10 mouse cellular contexts compared by ENCODE assay signal in genomic region chr11:43569595-43569994, GRCm38 (mm10). TPM values are rescaled to one million over a fixed set of nuclear protein-coding genes. Genes with fewer than 3 reads are reported as not detected.
DNase-seq lines count a peak whose midpoint lies in the region; ATAC-seq and TF ChIP-seq lines count a peak whose summit lies in the region.
"Had no signal": no experiment of that assay in that cellular context is flagged by ENCODE, and none has a peak within 500 bp of the region (broad histone marks: within the 10 kb centered on the region; RNA-seq: fewer than 3 reads in every experiment).

No protein-coding gene starts in this region.

- H3K9ac ChIP-seq in forebrain, embryonic 14.5 days (ENCODE audit: low read length): no peak overlapping the region
- no peak overlapping the region for H3K9ac ChIP-seq in heart, postnatal 0 days (replicated peaks; ENCODE audit: low read depth, low read length)
- H3K9ac ChIP-seq: neural tube, embryonic 12.5 days had no signal

- TF ChIP-seq EP300 in heart, postnatal 0 days (IDR thresholded peaks at IDR 0.05; ENCODE audit: low read depth): peak; percentile 73

- H3K9me3 ChIP-seq in forebrain, embryonic 14.5 days (replicated peaks; ENCODE audit: control insufficient read depth, low read length): no peaks in the 10 kb centered on the region
- no peaks in the 10 kb centered on the region for H3K9me3 ChIP-seq in heart, postnatal 0 days (replicated peaks; ENCODE audit: control insufficient read depth, low read length)
- H3K9me3 ChIP-seq: neural tube, embryonic 12.5 days had no signal

- H3K4me3 ChIP-seq in forebrain, embryonic 14.5 days (ENCODE audit: low read depth, low read length): no peak overlapping the region
- no peak overlapping the region for H3K4me3 ChIP-seq in heart, postnatal 0 days (ENCODE audit: low read depth, low read length)
- H3K4me3 ChIP-seq in lung, adult 2 months (replicated peaks; ENCODE audit: extremely low read depth, low read depth, low read length): no peak overlapping the region
- H3K4me3 ChIP-seq: erythroblast, embryonic 14.5 days; neural tube, embryonic 12.5 days had no signal

- H3K4me1 ChIP-seq in forebrain, embryonic 14.5 days (ENCODE audit: control insufficient read depth, insufficient read depth, low read length): peaks cover 5% of the 10 kb centered on the region; the same call in 1 of the 2 replicates
- peaks cover 57% of the 10 kb centered on the region for H3K4me1 ChIP-seq in heart, postnatal 0 days (ENCODE audit: control insufficient read depth, insufficient read depth)
- H3K4me1 ChIP-seq in lung, adult 2 months (ENCODE audit: control insufficient read depth, insufficient read depth, low read length): peaks cover 13% of the 10 kb centered on the region

- H3K27me3 ChIP-seq in forebrain, embryonic 14.5 days (replicated peaks; ENCODE audit: control insufficient read depth, insufficient read depth, low read length): no peaks in the 10 kb centered on the region
- H3K27me3 ChIP-seq in heart, postnatal 0 days (ENCODE audit: control insufficient read depth, insufficient read depth, low read length): no peaks in the 10 kb centered on the region
- H3K27me3 ChIP-seq: neural tube, embryonic 12.5 days had no signal

- peak; percentile 58; the same call in 1 of the 2 replicates for ATAC-seq in forebrain, embryonic 14.5 days
- peak; percentile 95 for ATAC-seq in heart, postnatal 0 days (ENCODE audit: insufficient read depth, low read depth)

- TF ChIP-seq CTCF in heart, postnatal 0 days (IDR thresholded peaks at IDR 0.05; ENCODE audit: low read depth): no peak
- no peak for TF ChIP-seq CTCF in lung, adult 2 months (IDR thresholded peaks at IDR 0.05; ENCODE audit: insufficient read depth, low read length)

- peak; percentile 25 for DNase-seq in ovary, postnatal 14 days (ENCODE audit: low spot score)
- no peak for DNase-seq in ovary, adult 18-20 months (ENCODE audit: low spot score)
- DNase-seq in forebrain, embryonic 14.5 days (ENCODE audit: low spot score): peak; percentile 55
- peak; percentile 94 for DNase-seq in heart, postnatal 0 days (ENCODE audit: low spot score)
- DNase-seq in kidney, postnatal 10 days: peak; percentile 86
- peak; percentile 62 for DNase-seq in lung, adult 2 months
- DNase-seq in right cerebral cortex, postnatal 25 days: peak; percentile 30
- no peak for DNase-seq in thymus, postnatal 0 days (ENCODE audit: low spot score)

- H3K27ac ChIP-seq in forebrain, embryonic 14.5 days (ENCODE audit: low read depth, low read length): peak overlapping the region; percentile 39; the same call in 1 of the 2 replicates
- H3K27ac ChIP-seq in heart, postnatal 0 days (ENCODE audit: low read depth): peak overlapping the region; percentile 89

- WGBS in forebrain, embryonic 14.5 days: 60% methylated on average over 11 of the region's 11 CpGs
- WGBS in heart, postnatal 0 days: 10% methylated on average over 11 of the region's 11 CpGs
- WGBS in lung, adult 2 months: 25% methylated on average over 11 of the region's 11 CpGs

- H3K4me2 ChIP-seq in forebrain, embryonic 14.5 days (ENCODE audit: low read length): no peak overlapping the region
- no peak overlapping the region; the same call in 1 of the 2 replicates for H3K4me2 ChIP-seq in heart, postnatal 0 days (ENCODE audit: low read depth, low read length)
- H3K4me2 ChIP-seq: neural tube, embryonic 12.5 days had no signal

- no peak for TF ChIP-seq POLR2A in lung, adult 2 months (IDR thresholded peaks at IDR 0.05; ENCODE audit: borderline replicate concordance, extremely low read depth, low read depth, low read length)

- H3K36me3 ChIP-seq in forebrain, embryonic 14.5 days (ENCODE audit: control insufficient read depth, insufficient read depth, low read length): no peaks in the 10 kb centered on the region
- H3K36me3 ChIP-seq in heart, postnatal 0 days (replicated peaks; ENCODE audit: control insufficient read depth, insufficient read depth, low read length): peaks cover 3% of the 10 kb centered on the region

RNA-seq across cellular contexts. Expression of gene 4933415A04Rik, which starts 17.2 kb away (rescaled TPM):
- 1.2 and 2.0 TPM in 2 replicates for polyA plus RNA-seq in forebrain, embryonic 14.5 days (2014; fragmentation: Nextera tagmentation; extraction: Ambion mirVana)
- total RNA-seq in heart, postnatal 0 days (2014; rRNA removed; ENCODE audit: low replicate concordance): 0.08 and 1.0 TPM in 2 replicates
- polyA plus RNA-seq in heart, postnatal 0 days (2015; fragmentation: Nextera tagmentation; extraction: Ambion mirVana): 4.8 and 5.5 TPM in 2 replicates
- 0.24 and 0.38 TPM in 2 replicates for polyA plus RNA-seq in lung, adult 2 months (2012; rRNA removed)
- polyA plus RNA-seq in thymus, postnatal 0 days (2015; fragmentation: Nextera tagmentation; extraction: Ambion mirVana): 2.6 and 4.4 TPM in 2 replicates
- polyA plus RNA-seq: erythroblast, embryonic 14.5 days had no signal

RNA-seq across cellular contexts. Expression of gene Fabp6, which starts 31.7 kb away (rescaled TPM):
- polyA plus RNA-seq in forebrain, embryonic 14.5 days (2014; fragmentation: Nextera tagmentation; extraction: Ambion mirVana): not detected in 2 replicates
- total RNA-seq in heart, postnatal 0 days (2014; rRNA removed; ENCODE audit: low replicate concordance): not detected in 2 replicates
- not detected in 2 replicates for polyA plus RNA-seq in heart, postnatal 0 days (2015; fragmentation: Nextera tagmentation; extraction: Ambion mirVana)
- polyA plus RNA-seq in lung, adult 2 months (2012; rRNA removed): 0.34 TPM in 1 of 2 replicates, not detected in the other
- 8.4 and 11.8 TPM in 2 replicates for polyA plus RNA-seq in thymus, postnatal 0 days (2015; fragmentation: Nextera tagmentation; extraction: Ambion mirVana)
- polyA plus RNA-seq: erythroblast, embryonic 14.5 days; neural tube, embryonic 12.5 days had no signal

RNA-seq across cellular contexts. Expression of gene Ccnjl, which starts 41.0 kb away (rescaled TPM):
- 7.7 and 8.7 TPM in 2 replicates for polyA plus RNA-seq in forebrain, embryonic 14.5 days (2014; fragmentation: Nextera tagmentation; extraction: Ambion mirVana)
- total RNA-seq in heart, postnatal 0 days (2014; rRNA removed; ENCODE audit: low replicate concordance): 8.9 and 10.8 TPM in 2 replicates
- 10.1 and 11.7 TPM in 2 replicates for polyA plus RNA-seq in heart, postnatal 0 days (2015; fragmentation: Nextera tagmentation; extraction: Ambion mirVana)
- polyA plus RNA-seq in lung, adult 2 months (2012; rRNA removed): 3.7 and 3.8 TPM in 2 replicates
- 6.4 and 8.5 TPM in 2 replicates for polyA plus RNA-seq in thymus, postnatal 0 days (2015; fragmentation: Nextera tagmentation; extraction: Ambion mirVana)
- polyA plus RNA-seq: erythroblast, embryonic 14.5 days had no signal

Comparison
In these comparisons a context has a peak if more than half of its experiments do, and no peak if none do; other contexts are left out.
1. DNase-seq: peak in ovary, postnatal 14 days (single experiment), forebrain, embryonic 14.5 days (single experiment), heart, postnatal 0 days (single experiment), kidney, postnatal 10 days (single experiment), lung, adult 2 months (single experiment) and right cerebral cortex, postnatal 25 days (single experiment); none in ovary, adult 18-20 months (single experiment) and thymus, postnatal 0 days (single experiment).